Mouse (Mus musculus) testis, adult 2 months (tissue): ENCODE measurements around the gene Ifnar1. TPM values are rescaled to one million over a fixed set of nuclear protein-coding genes. Genes with fewer than 3 reads are reported as not detected.

Source experiments
- H3K27ac ChIP-seq: fragments of 200-500 bp; 2 replicates; pipeline ENCODE4 v1.5.1; 2012; ENCODE audit warnings: low read depth, low read length; ENCODE audit not compliant: control insufficient read depth, insufficient read depth
- H3K27me3 ChIP-seq: fragments of 200-500 bp; 2 replicates; pipeline ENCODE4 v1.6.1; 2012; ENCODE audit warnings: mild to moderate bottlenecking, low read length, moderate library complexity; ENCODE audit not compliant: control insufficient read depth, insufficient read depth
- H3K36me3 ChIP-seq: fragments of 200-500 bp; 2 replicates; pipeline ENCODE4 v1.6.1; 2012; ENCODE audit warnings: mild to moderate bottlenecking, low read length; ENCODE audit not compliant: control insufficient read depth, insufficient read depth
- H3K4me1 ChIP-seq: fragments of 200-500 bp; 2 replicates; pipeline ENCODE4 v1.6.1; 2012; ENCODE audit warnings: low read length; ENCODE audit not compliant: control insufficient read depth, insufficient read depth
- H3K4me3 ChIP-seq: fragments of 200-500 bp; 2 replicates; pipeline ENCODE4 v1.5.1; 2012; ENCODE audit warnings: low read depth, mild to moderate bottlenecking, low read length, moderate library complexity, mixed read lengths; ENCODE audit not compliant: control insufficient read depth
- CTCF ChIP-seq: fragments of 200-500 bp; IDR thresholded peaks from 2 replicates; pipeline ENCODE4 v1.5.1; 2012; ENCODE audit warnings: low read depth, mild to moderate bottlenecking, inconsistent platforms, low read length, moderate library complexity; ENCODE audit not compliant: control insufficient read depth, insufficient read depth, insufficient replicate concordance
- POLR2A ChIP-seq: fragments of 200-500 bp; IDR thresholded peaks from 2 replicates; pipeline ENCODE4 v1.6.1; 2012; ENCODE audit warnings: low read depth, mild to moderate bottlenecking, inconsistent platforms, low read length, moderate library complexity; ENCODE audit not compliant: control insufficient read depth
- polyA plus RNA-seq: library from polyadenylated mRNA; depleted of rRNA; stranded (reverse); fragments of >200 nt; gene quantifications from 2 replicates; pipeline ENCODE4 v1.2.3, GENCODE M21; 2012

Gene Ifnar1
- polyA plus RNA-seq, 1 experiment = 7.9 TPM

DNA sequence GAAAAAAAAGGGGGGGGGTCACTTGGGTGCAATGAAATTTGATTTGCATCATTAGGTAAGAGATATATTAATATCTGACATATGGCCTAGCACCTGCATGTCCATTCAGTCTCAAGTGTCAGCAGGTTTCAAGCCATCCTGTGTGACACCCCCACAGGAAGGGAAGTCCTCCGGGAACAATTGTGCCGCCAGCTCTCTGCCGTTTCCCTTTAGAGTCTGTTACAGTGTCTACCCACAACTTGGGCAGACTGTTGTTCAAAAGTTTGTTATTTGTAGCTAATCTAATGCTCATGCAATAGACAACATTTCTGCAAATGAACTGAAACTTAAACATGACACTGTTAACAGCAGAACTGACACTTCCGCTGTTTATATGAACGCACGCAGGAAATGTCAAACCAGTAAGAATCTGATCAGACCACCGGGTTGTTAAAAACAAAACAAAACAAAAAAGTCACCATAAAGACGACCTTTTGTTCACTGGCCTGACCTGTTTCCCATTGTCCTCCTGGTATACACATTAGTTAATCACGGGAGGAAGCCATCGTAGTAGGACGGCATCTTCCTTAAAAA is 23.9 kb upstream of the Ifnar1 start:
- no peak overlapping the region for H3K4me3 ChIP-seq
- no peaks in the 10 kb centered on the region for H3K27me3 ChIP-seq
- TF ChIP-seq CTCF (no peak), POLR2A (no peak)
- peaks cover 14% of the 10 kb centered on the region for H3K4me1 ChIP-seq
- no peaks in the 10 kb centered on the region for H3K36me3 ChIP-seq
- no peak overlapping the region for H3K27ac ChIP-seq

DNA sequence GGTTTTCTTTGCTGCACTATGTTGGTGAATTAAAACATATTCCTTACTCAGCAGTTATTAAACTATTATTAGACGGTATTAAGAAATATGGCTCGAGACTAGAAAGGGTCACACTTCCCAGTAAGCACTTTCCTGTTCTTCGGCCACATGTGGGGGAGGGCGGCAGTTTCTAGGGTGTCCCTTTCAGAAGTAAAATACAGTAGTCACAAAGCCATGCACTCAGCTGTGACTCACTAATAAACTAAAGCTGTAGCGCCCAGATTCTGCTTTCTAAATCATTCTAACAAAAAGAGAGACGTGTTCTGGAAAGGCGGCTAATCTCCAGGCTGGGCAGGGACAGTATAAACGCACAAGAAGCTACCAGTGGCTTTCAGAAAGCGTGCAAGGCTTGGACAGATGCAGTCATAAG is 23.3 kb upstream of the Ifnar1 start:
- no peak overlapping the region for H3K27ac ChIP-seq

DNA sequence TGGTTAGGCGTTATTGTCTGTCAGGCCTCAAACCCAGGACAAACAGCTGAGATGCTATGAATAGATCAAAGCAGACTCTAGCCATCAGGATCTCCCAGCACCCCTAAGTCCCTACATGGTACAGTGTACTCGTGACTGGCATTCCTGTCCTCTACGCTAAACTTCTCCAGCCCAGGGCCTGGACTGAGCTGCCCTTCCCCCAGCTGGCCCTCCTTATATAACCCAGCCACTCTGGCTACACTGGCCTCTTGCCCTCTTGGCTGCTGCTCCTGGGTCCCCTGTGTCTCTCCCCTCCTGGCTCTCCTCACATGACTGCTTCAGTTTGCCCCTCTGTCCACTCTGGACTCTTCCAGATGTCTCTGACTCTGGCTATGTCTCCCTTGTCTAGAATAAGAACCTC is 22.4 kb upstream of the Ifnar1 start:
- Histone ChIP-seq H3K27ac (no peak overlapping the region), H3K4me3 (no peak overlapping the region), H3K4me1 (peaks cover 16% of the 10 kb centered on the region), H3K27me3 (no peaks in the 10 kb centered on the region), H3K36me3 (no peaks in the 10 kb centered on the region)
- TF ChIP-seq CTCF (no peak), POLR2A (no peak)

More for the DNA sequence above, 23.3 kb upstream of the Ifnar1 start:
- Histone ChIP-seq H3K4me1 (peaks cover 16% of the 10 kb centered on the region), H3K27me3 (no peaks in the 10 kb centered on the region), H3K36me3 (no peaks in the 10 kb centered on the region), H3K4me3 (no peak overlapping the region)
- no peak for TF ChIP-seq CTCF
- no peak for TF ChIP-seq POLR2A

GRCm38 (mm10) chr16:91463400-91463799 is 21.6 kb upstream of the Ifnar1 start:
- Histone ChIP-seq H3K27ac (no peak overlapping the region), H3K27me3 (no peaks in the 10 kb centered on the region), H3K4me1 (peaks cover 16% of the 10 kb centered on the region), H3K4me3 (no peak overlapping the region), H3K36me3 (no peaks in the 10 kb centered on the region)
- TF ChIP-seq POLR2A (no peak), CTCF (no peak)

GRCm38 (mm10) chr16:91463836-91464400 is 21.1 kb upstream of the Ifnar1 start:
- Histone ChIP-seq H3K27me3 (no peaks in the 10 kb centered on the region), H3K4me1 (peaks cover 16% of the 10 kb centered on the region), H3K36me3 (no peaks in the 10 kb centered on the region), H3K4me3 (peak overlapping the region; percentile 98), H3K27ac (peak overlapping the region; percentile 93)
- no peak for TF ChIP-seq POLR2A
- TF ChIP-seq CTCF = no peak

DNA sequence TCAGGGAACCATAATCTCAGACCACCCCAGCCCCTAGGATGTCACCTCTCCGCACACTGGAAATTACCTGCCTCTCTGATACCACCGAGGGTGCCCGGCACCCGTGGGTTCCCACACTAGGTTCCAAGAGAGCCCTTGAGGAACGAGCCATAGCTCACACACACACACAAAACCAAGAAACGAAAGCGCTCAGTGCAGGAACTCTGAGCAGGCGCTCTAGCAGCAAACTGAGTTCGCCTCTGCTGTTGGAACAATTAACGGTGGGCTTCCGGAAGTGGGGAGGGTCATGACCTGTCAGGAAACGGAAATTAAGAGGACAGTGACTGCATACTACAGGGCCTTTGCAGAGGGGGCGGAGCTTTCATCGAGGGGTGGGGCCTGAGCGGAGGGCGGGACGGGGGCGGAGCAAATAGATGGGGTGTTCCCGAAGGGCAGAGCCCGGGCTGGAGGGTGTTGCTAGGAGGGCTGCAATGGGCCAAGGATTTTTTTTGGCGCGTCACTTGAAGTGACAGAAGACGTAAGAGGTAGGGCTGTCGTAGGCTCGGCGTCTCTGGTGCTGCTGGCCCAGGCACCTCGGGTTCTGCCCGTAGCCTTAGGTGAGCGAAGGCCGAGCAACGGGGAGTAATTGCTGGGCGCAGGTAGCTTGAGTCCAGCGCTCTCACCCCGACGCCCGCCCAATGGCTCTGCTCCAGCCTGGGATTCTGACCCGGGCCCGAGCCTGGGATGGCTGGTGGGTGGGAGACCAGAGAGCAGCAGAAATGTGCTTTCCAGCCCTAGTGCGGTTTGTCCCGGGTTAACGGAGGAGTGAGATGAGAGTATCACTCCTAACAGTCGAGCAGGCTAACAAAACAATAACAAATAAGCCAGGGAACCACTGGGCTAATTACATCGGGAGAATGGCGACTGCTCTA is 20.2 kb upstream of the Ifnar1 start:
- TF ChIP-seq CTCF (no peak), POLR2A (peak; percentile 92)
- Histone ChIP-seq H3K27ac (peak overlapping the region; percentile 93), H3K4me1 (peaks cover 16% of the 10 kb centered on the region)

GRCm38 (mm10) chr16:91465505-91466240 is 19.4 kb upstream of the Ifnar1 start:
- no peak for TF ChIP-seq CTCF
- no peak for TF ChIP-seq POLR2A
- Histone ChIP-seq H3K4me1 (peaks cover 16% of the 10 kb centered on the region), H3K36me3 (no peaks in the 10 kb centered on the region), H3K27ac (peak overlapping the region; percentile 47), H3K27me3 (no peaks in the 10 kb centered on the region), H3K4me3 (peak overlapping the region; percentile 98)

More for the DNA sequence above, 20.2 kb upstream of the Ifnar1 start:
- no peaks in the 10 kb centered on the region for H3K27me3 ChIP-seq
- peak overlapping the region; percentile 98 for H3K4me3 ChIP-seq
- H3K36me3 ChIP-seq = no peaks in the 10 kb centered on the region
